Mouse (Mus musculus) E14TG2a.4 (cell line): ENCODE measurements around the gene Susd6.

Experiments
- H3K27me3 ChIP-seq: 2 replicates; pipeline ENCODE4 v1.6.1; 2014; ENCODE audit warnings: low read length, control low read depth; ENCODE audit not compliant: insufficient read depth
- H3K36me3 ChIP-seq: 2 replicates; pipeline ENCODE4 v1.6.1; 2014; ENCODE audit warnings: low read length, control low read depth; ENCODE audit not compliant: insufficient read depth
- H3K4me1 ChIP-seq: replicated peaks from 2 replicates; pipeline ENCODE4 v1.6.1; 2014; ENCODE audit warnings: low read depth, low read length, control low read depth
- H3K4me3 ChIP-seq: replicated peaks from 2 replicates; pipeline ENCODE4 v1.5.1; 2014; ENCODE audit warnings: mild to moderate bottlenecking, low read length
- H3K9me3 ChIP-seq: 2 replicates; pipeline ENCODE4 v1.6.1; 2014; ENCODE audit warnings: low read length, control low read depth
- CTCF ChIP-seq: conservative IDR thresholded peaks from 2 replicates; pipeline ENCODE4 v1.5.1; 2014; ENCODE audit warnings: low read length
- NANOG ChIP-seq: IDR thresholded peaks from 2 replicates; pipeline ENCODE4 v1.6.1; 2014; ENCODE audit warnings: borderline replicate concordance, low read length, mixed read lengths
- POU5F1 ChIP-seq: IDR thresholded peaks from 2 replicates; pipeline ENCODE4 v1.6.1; 2014; ENCODE audit warnings: low read length, borderline replicate concordance

The Susd6 gene

GRCm38 (mm10) chr12:80790700-80791570 lies 625 bp downstream of the Susd6 start:
- Histone ChIP-seq H3K9me3 (no peaks in the 10 kb centered on the region), H3K27me3 (peaks cover 15% of the 10 kb centered on the region), H3K36me3 (peaks cover 23% of the 10 kb centered on the region), H3K4me1 (peaks cover 58% of the 10 kb centered on the region), H3K4me3 (peak overlapping the region; percentile 97)
- TF ChIP-seq POU5F1 (no peak), CTCF (no peak), NANOG (no peak)

GRCm38 (mm10) chr12:80791571-80792444 lies 1.5 kb downstream of the Susd6 start:
- Histone ChIP-seq H3K27me3 (peaks cover 14% of the 10 kb centered on the region), H3K4me1 (peaks cover 61% of the 10 kb centered on the region), H3K36me3 (peaks cover 23% of the 10 kb centered on the region), H3K4me3 (peak overlapping the region; percentile 97), H3K9me3 (no peaks in the 10 kb centered on the region)
- TF ChIP-seq NANOG, result no peak

GRCm38 (mm10) chr12:80792867-80793266 lies 2.6 kb downstream of the Susd6 start:
- Histone ChIP-seq H3K36me3 (peaks cover 23% of the 10 kb centered on the region), H3K9me3 (no peaks in the 10 kb centered on the region), H3K27me3 (peaks cover 7% of the 10 kb centered on the region), H3K4me1 (peaks cover 55% of the 10 kb centered on the region), H3K4me3 (peak overlapping the region; percentile 97)
- TF ChIP-seq NANOG, result no peak
- no peak for TF ChIP-seq POU5F1
- no peak for TF ChIP-seq CTCF

- H3K4me1 ChIP-seq, result peaks cover 60% of the 10 kb centered on the region
- no peak overlapping the region for H3K4me3 ChIP-seq
- TF ChIP-seq CTCF, result no peak
- no peaks in the 10 kb centered on the region for H3K9me3 ChIP-seq
- H3K36me3 ChIP-seq, result peaks cover 23% of the 10 kb centered on the region
- 0 out of 2 replicates have a peak, but pooled peaks cover under 1% of the 10 kb centered on the region for H3K27me3 ChIP-seq
These were observed 3.2 kb downstream of the Susd6 start for GRCm38 (mm10) chr12:80793535-80793934.

- no peak overlapping the region for H3K4me3 ChIP-seq
- H3K9me3 ChIP-seq, result no peaks in the 10 kb centered on the region
- H3K27me3 ChIP-seq, result no peaks in the 10 kb centered on the region
- peaks cover 60% of the 10 kb centered on the region for H3K4me1 ChIP-seq
- TF ChIP-seq CTCF, result no peak
- no peak for TF ChIP-seq POU5F1
- no peak for TF ChIP-seq NANOG
- H3K36me3 ChIP-seq, result peaks cover 23% of the 10 kb centered on the region
These were observed 4.2 kb downstream of the Susd6 start for GRCm38 (mm10) chr12:80794522-80794921.

- TF ChIP-seq NANOG, result no peak
- TF ChIP-seq CTCF, result no peak
- no peak overlapping the region for H3K4me3 ChIP-seq
- H3K36me3 ChIP-seq, result peaks cover 23% of the 10 kb centered on the region
- H3K27me3 ChIP-seq, result no peaks in the 10 kb centered on the region
- H3K9me3 ChIP-seq, result no peaks in the 10 kb centered on the region
- peaks cover 59% of the 10 kb centered on the region for H3K4me1 ChIP-seq
These were observed 4.8 kb downstream of the Susd6 start for GRCm38 (mm10) chr12:80794935-80795785.

GRCm38 (mm10) chr12:80798271-80798670 lies 8.0 kb downstream of the Susd6 start:
- Histone ChIP-seq H3K9me3 (no peaks in the 10 kb centered on the region), H3K4me1 (peaks cover 50% of the 10 kb centered on the region), H3K27me3 (no peaks in the 10 kb centered on the region), H3K4me3 (no peak overlapping the region), H3K36me3 (peaks cover 20% of the 10 kb centered on the region)
- no peak for TF ChIP-seq NANOG
- no peak for TF ChIP-seq CTCF
- no peak for TF ChIP-seq POU5F1

- TF ChIP-seq POU5F1 (no peak), NANOG (no peak), CTCF (no peak)
- no peak overlapping the region for H3K4me3 ChIP-seq
- H3K4me1 ChIP-seq, result peaks cover 43% of the 10 kb centered on the region
- H3K9me3 ChIP-seq, result no peaks in the 10 kb centered on the region
- H3K36me3 ChIP-seq, result peaks cover 2% of the 10 kb centered on the region; the same call in 1 of the 2 replicates
- H3K27me3 ChIP-seq, result no peaks in the 10 kb centered on the region
These were observed 9.8 kb downstream of the Susd6 start for GRCm38 (mm10) chr12:80800156-80800555.
